Mouse (Mus musculus) embryonic facial prominence, embryonic 10.5 days (tissue): ENCODE measurements around the gene Snx11. TPM values are rescaled to one million over a fixed set of nuclear protein-coding genes. Genes with fewer than 3 reads are reported as not detected.

Experiments
- DNase-seq: peaks from one replicate; pipeline ENCODE4 v3.0.0-alpha.2; 2017; ENCODE audit warnings: low spot score
- H3K27ac ChIP-seq: fragments of 300-500 bp; sonication (generic); replicated peaks from 2 replicates; pipeline ENCODE4 v1.5.1; 2016; ENCODE audit warnings: mild to moderate bottlenecking
- H3K27me3 ChIP-seq: fragments of 300-500 bp; sonication (generic); replicated peaks from 2 replicates; pipeline ENCODE4 v1.6.1; 2016; ENCODE audit warnings: low read depth, mild to moderate bottlenecking; ENCODE audit not compliant: poor library complexity, severe bottlenecking
- H3K36me3 ChIP-seq: fragments of 300-500 bp; sonication (generic); replicated peaks from 2 replicates; pipeline ENCODE4 v1.6.1; 2016; ENCODE audit warnings: mild to moderate bottlenecking, moderate library complexity
- H3K4me1 ChIP-seq: fragments of 300-500 bp; sonication (generic); 2 replicates; pipeline ENCODE4 v1.6.1; 2016
- H3K4me3 ChIP-seq: fragments of 300-500 bp; sonication (generic); 2 replicates; pipeline ENCODE4 v1.5.1; 2016; ENCODE audit warnings: mild to moderate bottlenecking, moderate library complexity
- H3K9me3 ChIP-seq: fragments of 300-500 bp; sonication (generic); 2 replicates; pipeline ENCODE4 v1.6.1; 2016; ENCODE audit warnings: mild to moderate bottlenecking
- WGBS: fragments of 180-500 bp; shearing (Covaris S2); methylation state at CpG from one replicate; pipeline ENCODE4 v1.1.7; 2016; 5-methylcytosine and 5-hydroxymethylcytosine counted together
- polyA plus RNA-seq: library from polyadenylated mRNA; unstranded; fragments of >200 nt; fragmentation: Nextera tagmentation; extraction: Ambion mirVana; gene quantifications from 2 replicates; pipeline ENCODE4 v1.2.1, GENCODE M21; 2016

Gene Snx11
- polyA plus RNA-seq, 1 experiment from 2014 or later: 25.5 TPM

- Histone ChIP-seq H3K36me3 (peaks cover 61% of the 10 kb centered on the region), H3K9me3 (no peaks in the 10 kb centered on the region), H3K27ac (peak overlapping the region; percentile 45), H3K4me3 (no peak overlapping the region), H3K27me3 (no peaks in the 10 kb centered on the region), H3K4me1 (peaks cover 38% of the 10 kb centered on the region)
- WGBS: 64% methylated on average over 9 of the region's 9 CpGs
- DNase-seq: no peak
These were observed 9.1 kb downstream of the Snx11 start for GRCm38 (mm10) chr11:96768240-96768639.

- Histone ChIP-seq H3K27me3 (no peaks in the 10 kb centered on the region), H3K36me3 (peaks cover 50% of the 10 kb centered on the region), H3K4me3 (no peak overlapping the region), H3K9me3 (no peaks in the 10 kb centered on the region), H3K27ac (peak overlapping the region; percentile 49; the same call in 1 of the 2 replicates), H3K4me1 (peaks cover 38% of the 10 kb centered on the region)
- DNase-seq: no peak
- WGBS: 55% methylated on average over 7 of the region's 7 CpGs
These were observed 10.3 kb downstream of the Snx11 start for GRCm38 (mm10) chr11:96767096-96767495.

DNA sequence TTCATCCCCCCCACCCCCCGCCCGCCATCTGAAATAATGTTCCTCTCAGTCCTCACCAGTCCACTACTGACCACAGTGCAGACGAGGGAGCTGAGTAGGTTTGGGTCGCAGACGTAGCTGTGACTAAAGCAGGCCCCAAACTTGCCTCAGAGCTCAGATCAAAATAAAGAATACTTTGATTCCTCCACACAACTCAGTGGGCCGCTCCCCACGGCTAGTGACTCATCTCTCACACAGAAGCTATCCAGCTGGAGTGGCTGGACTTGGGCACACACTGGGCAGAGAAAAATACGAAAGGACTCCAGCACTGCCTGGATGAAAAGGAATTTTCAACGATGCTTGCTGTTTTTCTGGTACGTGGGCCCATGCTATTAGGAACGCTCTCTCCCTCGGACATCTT lies 10.8 kb downstream of the Snx11 start:
- WGBS: 85% methylated on average over 12 of the region's 12 CpGs

GRCm38 (mm10) chr11:96765645-96766044 lies 11.7 kb downstream of the Snx11 start:
- H3K36me3 ChIP-seq: peaks cover 35% of the 10 kb centered on the region
- H3K4me3 ChIP-seq: no peak overlapping the region
- peaks cover 38% of the 10 kb centered on the region for H3K4me1 ChIP-seq
- no peaks in the 10 kb centered on the region for H3K27me3 ChIP-seq
- 76% methylated on average over 7 of the region's 7 CpGs for WGBS
- DNase-seq: no peak
- H3K9me3 ChIP-seq: no peaks in the 10 kb centered on the region
- no peak overlapping the region for H3K27ac ChIP-seq

More for the DNA sequence above, 10.8 kb downstream of the Snx11 start:
- H3K36me3 ChIP-seq: peaks cover 44% of the 10 kb centered on the region
- no peak for DNase-seq
- no peaks in the 10 kb centered on the region for H3K27me3 ChIP-seq
- H3K9me3 ChIP-seq: no peaks in the 10 kb centered on the region
- peaks cover 38% of the 10 kb centered on the region for H3K4me1 ChIP-seq
- 0 out of 2 replicates have a peak overlapping the region, but pooled peaks have one; percentile 44 for H3K27ac ChIP-seq
- no peak overlapping the region for H3K4me3 ChIP-seq

GRCm38 (mm10) chr11:96764511-96765350 lies 12.6 kb downstream of the Snx11 start:
- no peak for DNase-seq
- Histone ChIP-seq H3K27ac (peak overlapping the region; percentile 69), H3K4me3 (peak overlapping the region; percentile 26; the same call in 1 of the 2 replicates), H3K4me1 (peaks cover 38% of the 10 kb centered on the region), H3K9me3 (no peaks in the 10 kb centered on the region), H3K27me3 (no peaks in the 10 kb centered on the region), H3K36me3 (peaks cover 26% of the 10 kb centered on the region)
- WGBS: 32% methylated on average over 13 of the region's 13 CpGs

DNA sequence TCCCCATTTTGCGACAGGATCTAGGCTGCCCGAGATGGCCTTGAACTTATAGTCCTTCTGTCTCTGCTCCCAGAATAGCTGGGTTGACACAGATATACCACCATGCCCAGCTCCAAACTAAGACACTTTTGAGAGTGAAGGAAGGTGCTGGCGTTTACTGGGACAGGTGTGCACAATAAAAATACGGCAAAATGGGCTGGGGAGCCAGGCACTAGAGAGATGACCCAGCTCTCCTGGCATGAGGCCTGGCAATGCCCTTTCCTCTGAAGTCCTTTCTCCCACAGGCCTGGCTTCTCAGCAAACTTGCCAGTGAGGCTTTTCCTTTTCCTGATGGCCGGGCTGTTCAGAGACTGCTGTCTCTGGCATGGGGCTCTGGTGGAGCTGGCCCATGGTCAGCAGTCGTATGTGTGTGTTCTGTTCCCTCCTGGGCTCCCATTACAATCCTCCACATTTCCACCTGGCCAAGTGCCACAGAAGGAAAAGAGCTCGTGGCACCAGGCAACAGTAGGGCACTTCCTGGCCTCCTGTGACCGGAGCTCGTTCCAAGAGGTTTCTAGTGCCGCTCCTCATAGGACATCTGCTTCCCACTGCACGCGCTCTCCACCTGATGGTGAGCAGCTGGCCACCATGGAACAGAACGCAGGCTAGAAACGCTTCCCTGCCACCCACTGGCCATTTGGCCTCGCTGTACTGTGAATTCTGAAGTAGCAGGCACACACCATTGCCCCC lies 14.5 kb downstream of the Snx11 start:
- no peaks in the 10 kb centered on the region for H3K27me3 ChIP-seq
- peaks cover 36% of the 10 kb centered on the region for H3K4me1 ChIP-seq
- no peak overlapping the region for H3K27ac ChIP-seq
- WGBS: 80% methylated on average over 15 of the region's 15 CpGs
- H3K9me3 ChIP-seq: no peaks in the 10 kb centered on the region
- DNase-seq: no peak
- H3K36me3 ChIP-seq: peaks cover 8% of the 10 kb centered on the region
- H3K4me3 ChIP-seq: no peak overlapping the region

GRCm38 (mm10) chr11:96761984-96762383 lies 15.4 kb downstream of the Snx11 start:
- no peaks in the 10 kb centered on the region for H3K27me3 ChIP-seq
- no peak overlapping the region for H3K4me3 ChIP-seq
- H3K27ac ChIP-seq: no peak overlapping the region
- H3K4me1 ChIP-seq: peaks cover 27% of the 10 kb centered on the region
- no peaks in the 10 kb centered on the region for H3K9me3 ChIP-seq
- DNase-seq: no peak
- 77% methylated on average over 7 of the region's 7 CpGs for WGBS
- no peaks in the 10 kb centered on the region for H3K36me3 ChIP-seq

- DNase-seq: no peak
These were observed 17.3 kb downstream of the Snx11 start for GRCm38 (mm10) chr11:96760042-96760441.

DNA sequence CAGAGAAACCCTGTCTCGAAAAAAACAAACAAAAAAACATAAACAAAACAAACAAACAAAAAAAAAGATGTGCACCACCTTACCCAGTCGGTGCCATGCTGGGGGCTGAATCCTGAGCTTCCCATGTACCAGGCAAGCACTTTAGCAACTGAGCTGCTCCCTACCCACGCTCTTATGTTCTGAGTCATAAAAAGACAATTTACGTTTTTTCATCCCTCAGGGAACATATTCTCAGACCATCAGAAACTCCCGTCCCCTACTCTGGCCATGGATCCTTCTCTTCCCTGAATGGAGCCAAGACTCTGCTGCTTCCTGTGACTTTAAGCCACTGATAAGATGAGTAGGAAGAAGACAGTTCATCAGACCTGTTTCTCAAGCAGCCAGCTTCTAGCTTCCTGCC lies 19.0 kb downstream of the Snx11 start:
- Histone ChIP-seq H3K9me3 (0 out of 2 replicates have a peak, but pooled peaks cover 3% of the 10 kb centered on the region), H3K4me1 (no peaks in the 10 kb centered on the region), H3K36me3 (no peaks in the 10 kb centered on the region), H3K27me3 (no peaks in the 10 kb centered on the region), H3K27ac (no peak overlapping the region), H3K4me3 (no peak overlapping the region)
- 80% methylated on average over 5 of the region's 5 CpGs for WGBS
- DNase-seq: no peak

More at GRCm38 (mm10) chr11:96760042-96760441, 17.3 kb downstream of the Snx11 start:
- H3K4me3 ChIP-seq: no peak overlapping the region
- no peaks in the 10 kb centered on the region for H3K27me3 ChIP-seq
- WGBS: 43% methylated on average over 3 of the region's 3 CpGs
- 0 out of 2 replicates have a peak, but pooled peaks cover 3% of the 10 kb centered on the region for H3K9me3 ChIP-seq
- H3K27ac ChIP-seq: no peak overlapping the region
- no peaks in the 10 kb centered on the region for H3K36me3 ChIP-seq
- peaks cover 14% of the 10 kb centered on the region for H3K4me1 ChIP-seq

DNA sequence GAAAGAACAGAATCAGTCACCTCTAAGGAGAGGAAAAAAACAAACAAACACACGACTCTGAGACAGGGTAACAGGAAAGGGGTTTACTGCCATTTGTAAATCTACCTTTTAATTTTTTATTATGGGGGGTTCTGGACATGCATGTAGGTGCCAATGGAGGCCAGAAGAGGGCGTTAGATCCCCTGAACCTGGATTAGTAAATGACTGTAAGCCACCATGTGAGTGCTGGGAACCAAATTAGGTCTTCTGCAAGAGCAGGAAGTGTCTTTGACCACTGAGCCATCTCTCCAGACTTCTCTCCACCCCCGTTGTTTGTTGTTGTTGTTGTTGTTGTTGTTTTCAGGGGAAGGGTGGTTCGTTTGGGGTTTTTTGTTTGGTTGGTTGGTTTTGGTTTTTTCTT lies 19.9 kb downstream of the Snx11 start:
- Histone ChIP-seq H3K4me3 (no peak overlapping the region), H3K36me3 (no peaks in the 10 kb centered on the region), H3K4me1 (no peaks in the 10 kb centered on the region), H3K27me3 (no peaks in the 10 kb centered on the region), H3K9me3 (0 out of 2 replicates have a peak, but pooled peaks cover 3% of the 10 kb centered on the region), H3K27ac (no peak overlapping the region)
- no peak for DNase-seq
- WGBS: 60% methylated on average over 4 of the region's 4 CpGs

DNA sequence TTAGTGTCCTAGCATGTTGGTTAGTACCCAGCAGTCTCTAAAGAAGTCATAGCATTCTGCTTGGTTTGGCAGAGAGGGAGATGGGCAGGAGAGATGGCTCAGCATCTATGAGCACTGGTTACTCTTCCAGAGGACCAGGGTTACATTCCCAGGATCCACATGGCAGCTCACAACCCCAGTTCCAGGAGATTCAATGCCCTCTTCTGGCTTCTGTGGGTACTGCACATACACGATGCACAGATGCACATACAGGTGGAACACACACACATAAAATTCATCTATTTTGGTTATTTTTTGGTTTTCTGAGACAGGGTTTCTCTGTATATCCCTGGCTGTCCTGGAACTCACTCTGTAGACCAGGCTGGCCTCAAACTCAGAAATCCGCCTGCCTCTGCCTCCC lies 22.1 kb downstream of the Snx11 start:
- no peak for DNase-seq
- H3K27ac ChIP-seq: no peak overlapping the region
- WGBS: 97% methylated on average over 2 of the region's 2 CpGs
- H3K36me3 ChIP-seq: no peaks in the 10 kb centered on the region
- 0 out of 2 replicates have a peak, but pooled peaks cover 3% of the 10 kb centered on the region for H3K9me3 ChIP-seq
- H3K27me3 ChIP-seq: no peaks in the 10 kb centered on the region
- no peaks in the 10 kb centered on the region for H3K4me1 ChIP-seq
- H3K4me3 ChIP-seq: no peak overlapping the region

DNA sequence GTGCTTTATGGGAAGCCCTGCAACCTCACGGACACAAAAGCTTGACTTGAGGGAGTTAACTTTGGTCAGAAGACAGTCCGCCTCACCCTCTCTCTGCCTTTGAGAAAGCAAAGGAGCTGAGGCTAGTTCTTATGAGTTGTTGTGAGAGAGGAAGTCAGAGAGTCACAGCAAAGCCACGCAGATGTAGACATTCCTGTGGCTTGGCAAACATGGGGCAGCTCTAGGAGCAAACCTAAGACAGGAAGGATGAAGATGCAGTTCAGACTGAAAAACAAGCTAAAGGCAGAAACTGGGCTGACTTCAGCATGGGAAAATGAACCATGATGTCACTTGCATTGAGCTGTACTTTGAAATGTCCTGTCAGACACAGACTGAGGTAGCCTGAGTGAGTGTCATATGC lies 29.8 kb downstream of the Snx11 start:
- no peak overlapping the region for H3K27ac ChIP-seq
- 50% methylated on average over 3 of the region's 3 CpGs for WGBS

More for the DNA sequence above, 29.8 kb downstream of the Snx11 start:
- no peaks in the 10 kb centered on the region for H3K9me3 ChIP-seq
- H3K27me3 ChIP-seq: peaks cover 23% of the 10 kb centered on the region
- no peaks in the 10 kb centered on the region for H3K36me3 ChIP-seq
- no peak for DNase-seq
- peaks cover 13% of the 10 kb centered on the region for H3K4me1 ChIP-seq
- no peak overlapping the region for H3K4me3 ChIP-seq
